Mouse (Mus musculus): ENCODE data around the gene St6galnac6. TPM values are rescaled to one million over a fixed set of nuclear protein-coding genes. Genes with fewer than 3 reads are reported as not detected.
A peak's percentile ranks its signal among the peaks of the same experiment; 100 is the strongest.

St6galnac6 gene
- polyA plus RNA-seq, 1 experiment from 2014 or later, result 11.9 TPM

DNA sequence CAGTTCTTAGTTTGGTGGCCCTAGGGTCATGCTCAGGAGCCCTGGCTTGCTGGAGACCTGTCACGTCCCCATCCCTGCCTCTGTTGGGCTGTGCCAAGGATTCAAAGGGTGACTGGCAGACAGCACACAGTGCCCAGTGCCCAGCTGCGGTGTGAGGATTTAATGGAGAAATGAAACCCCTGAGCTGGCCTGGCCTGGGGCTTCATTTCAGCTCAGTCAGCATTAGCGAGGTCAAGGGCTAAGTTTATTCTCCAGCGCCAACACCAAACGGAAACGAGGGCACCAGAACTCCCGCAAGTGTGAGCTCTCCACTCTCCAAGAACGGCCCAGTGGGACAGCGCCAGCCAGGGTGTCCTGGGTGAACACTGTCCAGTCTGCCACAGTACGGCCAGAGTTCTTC, 9.3 kb upstream of the St6galnac6 start:
- Histone ChIP-seq H3K27me3 (ENCODE audit: low read depth, poor library complexity, severe bottlenecking) (peaks cover 15% of the 10 kb centered on the region; the same call in 1 of the 2 replicates), H3K9me3 (replicated peaks) (no peaks in the 10 kb centered on the region), H3K4me1 (peaks cover 28% of the 10 kb centered on the region), H3K4me3 (no peak overlapping the region), H3K27ac (replicated peaks) (no peak overlapping the region), H3K36me3 (peaks cover 3% of the 10 kb centered on the region; the same call in 1 of the 2 replicates)
- 84% methylated on average over 10 of the region's 10 CpGs for WGBS
- DNase-seq (ENCODE audit: low spot score), result no peak

DNA sequence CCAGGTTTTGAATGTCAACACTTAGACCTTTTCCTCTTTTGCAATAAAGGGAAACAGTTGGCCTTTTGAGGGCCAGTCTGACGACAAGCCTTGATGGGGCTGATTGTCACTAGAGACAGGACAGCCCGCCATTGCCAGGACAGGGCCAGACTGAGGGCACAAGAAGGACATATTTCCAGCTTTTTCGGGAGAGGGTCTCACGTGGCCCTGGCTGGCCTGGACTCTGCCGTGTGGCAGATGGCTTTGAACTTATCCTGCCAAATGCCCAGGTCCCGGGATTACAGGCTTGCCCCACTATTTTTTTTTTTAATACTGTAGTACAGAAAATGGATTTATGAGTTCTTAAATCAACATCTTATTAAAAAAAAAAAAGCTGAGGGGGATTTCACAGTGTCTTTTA, 8.3 kb upstream of the St6galnac6 start:
- no peak for DNase-seq (ENCODE audit: low spot score)
- H3K36me3 ChIP-seq, result peaks cover 3% of the 10 kb centered on the region; the same call in 1 of the 2 replicates
- H3K4me3 ChIP-seq, result no peak overlapping the region
- WGBS, result 82% methylated on average over 6 of the region's 6 CpGs
- peaks cover 9% of the 10 kb centered on the region; the same call in 1 of the 2 replicates for H3K27me3 ChIP-seq (ENCODE audit: low read depth, poor library complexity, severe bottlenecking)
- H3K4me1 ChIP-seq, result peaks cover 28% of the 10 kb centered on the region
- no peak overlapping the region for H3K27ac ChIP-seq (replicated peaks)
- no peaks in the 10 kb centered on the region for H3K9me3 ChIP-seq (replicated peaks)

DNA sequence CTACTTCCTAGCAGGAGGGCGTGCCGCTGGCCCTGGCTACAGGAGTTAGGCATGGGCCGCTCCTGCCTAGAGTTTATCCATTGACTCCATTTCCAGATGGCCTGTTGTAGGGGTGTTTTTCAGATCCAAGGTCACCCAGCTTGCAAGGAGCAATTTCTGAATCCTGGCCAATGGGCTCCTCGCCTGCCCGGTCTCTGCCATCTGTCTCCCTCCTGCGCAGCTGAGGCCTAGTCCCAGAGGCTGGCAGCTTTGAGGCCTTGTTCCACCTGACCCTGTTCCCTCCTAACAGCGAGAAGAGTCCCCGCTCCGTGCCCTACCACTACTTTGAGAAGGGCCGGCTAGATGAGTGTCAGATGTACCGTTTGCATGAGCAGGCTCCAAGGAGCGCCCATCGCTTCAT, 2.8 kb upstream of the St6galnac6 start:
- Histone ChIP-seq H3K9me3 (replicated peaks) (no peaks in the 10 kb centered on the region), H3K4me1 (peaks cover 6% of the 10 kb centered on the region), H3K27me3 (ENCODE audit: low read depth, poor library complexity, severe bottlenecking) (no peaks in the 10 kb centered on the region), H3K4me3 (no peak overlapping the region), H3K27ac (replicated peaks) (no peak overlapping the region), H3K36me3 (peaks cover 3% of the 10 kb centered on the region; the same call in 1 of the 2 replicates)
- DNase-seq (ENCODE audit: low spot score), result no peak
- 91% methylated on average over 13 of the region's 13 CpGs for WGBS

DNA sequence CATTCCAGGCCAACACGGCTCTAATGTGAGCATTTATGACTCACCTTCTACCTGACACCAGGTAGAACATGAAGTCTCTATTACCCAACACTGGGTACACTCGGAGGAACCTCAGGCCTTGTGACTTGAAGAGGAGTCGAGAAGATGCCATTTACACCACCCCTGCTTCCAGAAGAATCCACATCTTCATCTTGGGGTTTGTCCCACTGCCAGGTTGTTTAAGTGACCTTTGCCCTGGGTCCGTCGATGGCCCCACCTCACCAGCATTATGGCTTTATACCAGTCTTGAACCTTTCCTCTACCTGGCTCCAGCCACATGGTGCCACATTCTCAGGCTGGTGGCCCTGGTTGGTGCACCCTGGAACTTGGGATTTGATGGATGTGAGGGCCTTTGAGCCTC, 2.3 kb upstream of the St6galnac6 start:
- DNase-seq (ENCODE audit: low spot score), result no peak
- 86% methylated on average over 5 of the region's 5 CpGs for WGBS
- H3K4me1 ChIP-seq, result peaks cover 11% of the 10 kb centered on the region
- 0 out of 2 replicates have a peak overlapping the region, but pooled peaks have one; percentile 6 for H3K27ac ChIP-seq (replicated peaks)
- peaks cover 3% of the 10 kb centered on the region; the same call in 1 of the 2 replicates for H3K36me3 ChIP-seq
- no peaks in the 10 kb centered on the region for H3K9me3 ChIP-seq (replicated peaks)
- no peaks in the 10 kb centered on the region for H3K27me3 ChIP-seq (ENCODE audit: low read depth, poor library complexity, severe bottlenecking)
- H3K4me3 ChIP-seq, result no peak overlapping the region

DNA sequence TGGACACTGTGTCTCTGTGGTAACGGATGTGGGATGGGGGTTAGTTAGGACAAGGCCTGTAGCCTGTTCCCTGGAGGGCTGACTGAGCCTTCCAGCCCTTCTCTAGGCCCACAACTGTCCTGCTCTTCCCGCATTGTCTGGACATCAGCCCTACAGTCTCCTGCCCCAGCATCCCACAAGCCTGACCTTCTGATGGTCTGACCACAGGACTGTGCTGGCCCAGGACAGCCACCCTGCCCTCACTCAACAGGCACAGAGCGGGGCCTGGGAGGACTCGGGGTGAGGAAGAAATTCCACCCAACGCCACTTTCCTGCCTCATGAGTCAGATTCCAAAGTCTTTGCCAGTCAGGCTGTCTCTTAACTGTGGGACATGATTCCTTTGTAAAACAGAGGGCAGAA, 1.8 kb upstream of the St6galnac6 start:
- Histone ChIP-seq H3K4me3 (no peak overlapping the region), H3K36me3 (peaks cover 3% of the 10 kb centered on the region; the same call in 1 of the 2 replicates), H3K9me3 (replicated peaks) (no peaks in the 10 kb centered on the region), H3K27me3 (ENCODE audit: low read depth, poor library complexity, severe bottlenecking) (no peaks in the 10 kb centered on the region), H3K4me1 (peaks cover 16% of the 10 kb centered on the region), H3K27ac (replicated peaks) (peak overlapping the region; percentile 6; the same call in 1 of the 2 replicates)
- no peak for DNase-seq (ENCODE audit: low spot score)
- 93% methylated on average over 5 of the region's 5 CpGs for WGBS

DNA sequence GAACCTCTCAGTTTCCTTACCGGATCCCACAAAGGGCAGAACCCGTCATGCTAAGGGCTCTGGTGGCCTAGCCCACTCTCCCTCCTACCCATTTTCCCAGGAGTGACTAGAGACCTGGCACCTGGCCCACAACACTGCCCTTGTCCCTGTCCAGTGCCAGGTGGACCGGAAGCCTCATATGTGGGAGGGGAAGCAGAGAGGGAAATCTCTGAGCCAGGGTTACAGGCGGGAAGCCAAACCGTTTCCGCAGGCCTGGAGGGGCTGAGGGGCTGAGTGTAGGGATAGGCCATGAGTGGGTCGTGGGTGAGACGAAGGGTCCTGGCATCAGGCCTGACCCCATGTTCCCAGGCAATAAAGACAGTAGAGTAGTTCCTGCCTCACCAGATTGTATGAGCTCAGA, 1.0 kb upstream of the St6galnac6 start:
- H3K4me3 ChIP-seq, result no peak overlapping the region
- peaks cover 17% of the 10 kb centered on the region for H3K4me1 ChIP-seq
- H3K27me3 ChIP-seq (ENCODE audit: low read depth, poor library complexity, severe bottlenecking), result no peaks in the 10 kb centered on the region
- peaks cover 3% of the 10 kb centered on the region; the same call in 1 of the 2 replicates for H3K36me3 ChIP-seq
- no peak overlapping the region for H3K27ac ChIP-seq (replicated peaks)
- H3K9me3 ChIP-seq (replicated peaks), result no peaks in the 10 kb centered on the region
- DNase-seq (ENCODE audit: low spot score), result no peak
- WGBS, result 95% methylated on average over 8 of the region's 8 CpGs

DNA sequence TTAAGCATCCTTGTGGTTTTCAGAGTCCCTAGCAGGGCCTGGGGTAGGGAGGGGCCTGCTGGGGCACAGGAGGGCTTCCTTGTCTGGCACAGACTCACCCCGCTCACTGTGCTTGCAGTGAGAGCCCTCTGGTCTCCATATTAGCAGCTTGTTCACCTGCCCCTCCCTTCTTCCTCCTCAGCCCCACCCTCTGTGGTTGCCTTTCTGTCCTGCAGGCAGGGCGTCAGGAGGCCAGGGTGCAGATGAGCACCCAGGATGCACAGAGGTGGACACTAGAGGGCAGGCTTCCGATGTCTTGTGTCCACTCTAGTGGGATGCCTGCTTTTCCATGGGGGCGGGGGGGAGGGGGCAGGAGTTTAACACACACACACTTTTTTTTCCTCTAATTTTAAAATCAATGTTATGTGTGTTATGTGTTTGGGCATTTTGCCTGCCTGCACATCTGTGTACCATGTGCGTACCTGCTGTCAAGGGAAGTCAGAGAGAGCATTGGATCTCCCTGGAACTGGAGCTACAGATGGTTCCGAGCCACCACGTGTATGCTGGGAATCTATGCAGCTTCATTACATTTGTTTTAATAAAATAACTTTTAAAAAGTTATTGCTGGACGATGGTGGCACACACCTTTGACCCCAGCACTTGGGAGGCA, 2.0 kb downstream of the St6galnac6 start:
- Histone ChIP-seq H3K27ac (replicated peaks) (0 out of 2 replicates have a peak overlapping the region, but pooled peaks have one; percentile 9), H3K27me3 (ENCODE audit: low read depth, poor library complexity, severe bottlenecking) (no peaks in the 10 kb centered on the region), H3K4me1 (peaks cover 19% of the 10 kb centered on the region), H3K9me3 (replicated peaks) (no peaks in the 10 kb centered on the region), H3K4me3 (no peak overlapping the region), H3K36me3 (no peaks in the 10 kb centered on the region)
- 36% methylated on average over 8 of the region's 8 CpGs for WGBS
- DNase-seq (ENCODE audit: low spot score), result no peak

DNA sequence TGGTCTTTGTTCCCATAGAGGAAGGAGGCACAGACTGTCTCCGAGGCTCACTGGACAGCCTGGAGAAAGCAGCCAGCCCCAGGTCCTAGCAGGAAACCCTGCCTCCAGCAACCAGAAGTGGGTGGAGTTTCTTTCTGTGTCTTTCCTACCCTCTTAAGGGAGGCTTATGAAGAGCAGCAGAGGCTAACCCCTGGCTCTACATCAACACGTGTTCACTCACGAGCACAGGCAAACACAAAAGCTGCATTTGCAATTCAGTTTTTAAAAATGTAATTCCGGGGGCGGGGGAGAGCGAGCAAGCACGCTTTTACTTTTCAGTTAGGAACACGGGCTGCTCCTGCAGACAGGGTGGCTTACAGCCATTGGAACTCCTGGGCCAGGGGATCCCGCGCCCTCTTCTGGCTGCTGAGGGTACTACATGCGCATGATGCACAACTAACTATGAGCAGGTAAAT, 3.1 kb downstream of the St6galnac6 start:
- Histone ChIP-seq H3K9me3 (replicated peaks) (no peaks in the 10 kb centered on the region), H3K27me3 (ENCODE audit: low read depth, poor library complexity, severe bottlenecking) (peaks cover 4% of the 10 kb centered on the region), H3K27ac (replicated peaks) (peak overlapping the region; percentile 64), H3K4me1 (peaks cover 30% of the 10 kb centered on the region), H3K36me3 (no peaks in the 10 kb centered on the region), H3K4me3 (peak overlapping the region; percentile 50)
- 1% methylated on average over 11 of the region's 11 CpGs for WGBS
- peak; percentile 89 for DNase-seq (ENCODE audit: low spot score)

DNA sequence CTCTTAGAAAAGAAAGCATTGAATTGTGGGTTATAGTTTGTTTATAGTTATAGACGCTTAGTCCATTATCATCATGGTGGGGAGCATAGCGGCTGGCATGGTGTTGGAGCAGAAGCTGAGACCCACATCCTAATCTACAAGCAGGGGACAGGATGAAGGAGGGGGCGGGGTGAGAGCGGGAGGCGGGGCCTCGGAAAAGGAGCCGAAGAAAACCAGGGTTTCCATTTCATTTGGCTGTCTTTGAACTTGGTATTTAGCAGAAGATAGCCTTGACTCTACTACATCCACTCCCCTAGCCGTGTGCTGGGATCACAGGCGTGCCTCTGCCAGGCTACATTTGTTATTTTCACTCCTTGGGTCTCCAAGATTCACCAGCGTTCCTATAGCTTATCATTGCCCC, 5.1 kb downstream of the St6galnac6 start:
- Histone ChIP-seq H3K4me1 (peaks cover 45% of the 10 kb centered on the region), H3K27me3 (ENCODE audit: low read depth, poor library complexity, severe bottlenecking) (peaks cover 12% of the 10 kb centered on the region), H3K4me3 (no peak overlapping the region), H3K9me3 (replicated peaks) (no peaks in the 10 kb centered on the region), H3K27ac (replicated peaks) (no peak overlapping the region), H3K36me3 (no peaks in the 10 kb centered on the region)
- DNase-seq (ENCODE audit: low spot score), result no peak
- WGBS, result 55% methylated on average over 10 of the region's 10 CpGs

DNA sequence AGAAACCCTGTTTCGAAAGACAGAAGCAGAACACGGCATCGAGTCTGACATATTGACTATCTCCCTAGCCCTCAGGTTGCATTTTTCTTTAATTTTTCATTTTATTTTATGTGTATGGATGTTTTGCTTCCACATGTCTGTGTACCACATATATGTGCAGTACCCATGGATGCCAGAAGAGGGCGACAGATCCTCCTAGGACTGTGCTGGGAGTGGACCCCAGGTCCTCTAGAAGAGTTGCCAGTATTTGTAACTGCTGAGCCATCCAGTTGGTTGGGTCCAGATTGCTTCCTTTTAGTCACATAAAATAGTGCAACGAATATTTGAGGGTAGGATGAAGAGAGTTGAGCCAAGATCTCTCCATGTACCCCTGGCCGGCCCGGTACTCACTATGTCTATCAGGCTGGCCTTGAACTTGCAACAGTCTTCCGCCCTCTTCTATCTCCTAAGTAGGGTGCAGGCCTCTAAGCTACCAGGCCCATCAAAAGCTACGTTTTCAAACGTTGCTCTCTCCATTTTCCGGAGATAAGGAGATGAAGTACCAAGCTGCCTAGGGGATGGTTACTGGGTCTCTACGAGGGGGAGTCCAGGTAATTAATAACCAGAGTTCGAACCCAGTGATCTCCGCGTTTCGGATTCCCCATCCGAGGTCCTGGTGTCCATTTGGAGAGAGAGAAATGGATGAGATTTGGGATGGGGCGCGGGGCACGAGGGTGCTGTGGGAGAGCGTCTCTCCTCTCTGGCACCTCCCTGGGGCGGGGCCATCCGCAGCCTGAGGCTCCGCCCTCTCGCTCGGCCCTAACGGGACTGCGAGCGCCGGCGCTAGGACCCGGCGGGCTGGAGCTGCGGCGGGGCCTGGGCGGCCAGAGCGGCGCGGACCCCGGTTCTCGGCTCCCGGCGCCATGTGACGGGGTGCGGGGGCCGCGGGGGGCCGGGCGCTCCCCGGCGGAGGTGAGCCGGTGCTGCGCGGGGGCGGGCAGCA, 6.9 kb downstream of the St6galnac6 start:
- peaks cover 12% of the 10 kb centered on the region for H3K27me3 ChIP-seq (ENCODE audit: low read depth, poor library complexity, severe bottlenecking)
- H3K4me3 ChIP-seq, result peak overlapping the region; percentile 78
- no peaks in the 10 kb centered on the region for H3K9me3 ChIP-seq (replicated peaks)
- peak; percentile 83 for DNase-seq (ENCODE audit: low spot score)
- peaks cover 52% of the 10 kb centered on the region for H3K4me1 ChIP-seq
- H3K27ac ChIP-seq (replicated peaks), result peak overlapping the region; percentile 89
- WGBS, result 12% methylated on average over 55 of the region's 55 CpGs
- no peaks in the 10 kb centered on the region for H3K36me3 ChIP-seq

DNA sequence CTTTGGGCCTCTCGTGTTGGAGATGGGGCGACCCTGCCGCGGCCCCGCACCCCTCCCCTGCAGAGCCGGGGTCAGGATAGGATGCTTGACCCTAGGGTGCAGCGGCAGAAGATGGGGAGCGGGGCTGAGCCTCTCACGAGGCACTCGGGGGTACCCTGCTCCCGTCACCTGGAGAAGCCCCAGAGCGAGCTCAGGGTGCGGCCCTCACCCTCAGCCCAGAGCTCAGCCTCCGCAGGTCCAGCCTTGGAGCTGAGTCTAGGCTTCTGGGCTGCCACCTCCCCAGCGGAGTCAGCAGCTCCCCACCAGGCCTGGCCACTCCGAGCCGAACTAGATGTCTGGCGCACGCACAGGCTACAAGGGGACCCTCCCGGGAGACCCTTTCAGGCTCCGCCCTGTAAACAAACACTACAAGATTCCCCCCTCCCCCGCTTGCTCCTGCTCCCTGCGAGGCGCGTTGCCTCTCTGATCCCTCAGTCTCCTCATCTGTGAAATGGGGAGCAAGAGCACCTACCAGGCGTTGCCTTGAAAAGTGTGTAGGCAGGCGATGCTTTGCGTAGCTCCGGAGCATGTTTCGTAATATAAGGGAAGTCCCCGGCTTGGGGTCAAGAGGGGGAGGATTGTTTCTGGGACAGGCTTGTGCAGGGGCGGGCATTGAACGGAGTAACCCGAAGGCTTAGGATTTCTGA, 7.9 kb downstream of the St6galnac6 start:
- Histone ChIP-seq H3K4me3 (peak overlapping the region; percentile 78), H3K27ac (replicated peaks) (peak overlapping the region; percentile 89), H3K9me3 (replicated peaks) (no peaks in the 10 kb centered on the region), H3K36me3 (peaks cover 3% of the 10 kb centered on the region; the same call in 1 of the 2 replicates), H3K27me3 (ENCODE audit: low read depth, poor library complexity, severe bottlenecking) (peaks cover 12% of the 10 kb centered on the region), H3K4me1 (peaks cover 42% of the 10 kb centered on the region)
- WGBS, result 7% methylated on average over 34 of the region's 34 CpGs
- peak; percentile 58 for DNase-seq (ENCODE audit: low spot score)

DNA sequence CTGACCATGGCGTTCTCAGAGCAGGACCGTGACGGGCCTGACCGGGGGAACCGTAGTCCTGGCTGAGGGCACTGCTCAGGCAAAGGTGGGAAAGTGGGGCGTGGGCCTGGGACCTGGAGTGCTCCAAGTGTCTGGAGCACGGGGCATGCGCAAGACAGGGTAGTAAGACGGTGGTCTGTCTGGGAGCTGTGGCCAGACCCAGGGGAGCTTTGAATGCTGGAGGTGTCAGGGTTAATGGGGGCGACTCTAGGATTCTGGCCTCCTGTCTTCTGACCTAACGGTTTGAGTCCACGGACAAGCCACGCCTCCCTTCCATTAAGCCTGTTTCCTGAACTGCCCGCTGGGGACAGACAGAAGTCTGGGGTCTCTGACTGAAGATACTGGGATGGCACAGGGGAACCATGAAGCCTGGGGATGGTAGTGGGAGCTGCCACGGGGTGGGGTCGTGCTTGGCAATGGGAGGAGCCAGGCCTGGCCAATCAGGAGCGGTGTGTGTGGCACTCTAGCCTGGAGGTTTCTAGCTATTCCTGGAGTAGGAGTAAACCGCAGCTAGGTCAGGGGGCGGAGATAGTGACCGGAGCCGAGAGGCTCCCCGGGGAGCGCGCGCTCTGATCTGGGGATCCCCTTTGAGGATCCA, 8.8 kb downstream of the St6galnac6 start:
- no peaks in the 10 kb centered on the region for H3K9me3 ChIP-seq (replicated peaks)
- H3K27me3 ChIP-seq (ENCODE audit: low read depth, poor library complexity, severe bottlenecking), result peaks cover 12% of the 10 kb centered on the region
- peak; percentile 70 for DNase-seq (ENCODE audit: low spot score)
- H3K4me3 ChIP-seq, result peak overlapping the region; percentile 78
- WGBS, result 9% methylated on average over 25 of the region's 25 CpGs
- H3K36me3 ChIP-seq, result peaks cover 10% of the 10 kb centered on the region; the same call in 1 of the 2 replicates
- peak overlapping the region; percentile 29; the same call in 1 of the 2 replicates for H3K27ac ChIP-seq (replicated peaks)
- H3K4me1 ChIP-seq, result peaks cover 38% of the 10 kb centered on the region
